Mouse (Mus musculus): Measurements from ENCODE around the gene Efcab12.

DNA sequence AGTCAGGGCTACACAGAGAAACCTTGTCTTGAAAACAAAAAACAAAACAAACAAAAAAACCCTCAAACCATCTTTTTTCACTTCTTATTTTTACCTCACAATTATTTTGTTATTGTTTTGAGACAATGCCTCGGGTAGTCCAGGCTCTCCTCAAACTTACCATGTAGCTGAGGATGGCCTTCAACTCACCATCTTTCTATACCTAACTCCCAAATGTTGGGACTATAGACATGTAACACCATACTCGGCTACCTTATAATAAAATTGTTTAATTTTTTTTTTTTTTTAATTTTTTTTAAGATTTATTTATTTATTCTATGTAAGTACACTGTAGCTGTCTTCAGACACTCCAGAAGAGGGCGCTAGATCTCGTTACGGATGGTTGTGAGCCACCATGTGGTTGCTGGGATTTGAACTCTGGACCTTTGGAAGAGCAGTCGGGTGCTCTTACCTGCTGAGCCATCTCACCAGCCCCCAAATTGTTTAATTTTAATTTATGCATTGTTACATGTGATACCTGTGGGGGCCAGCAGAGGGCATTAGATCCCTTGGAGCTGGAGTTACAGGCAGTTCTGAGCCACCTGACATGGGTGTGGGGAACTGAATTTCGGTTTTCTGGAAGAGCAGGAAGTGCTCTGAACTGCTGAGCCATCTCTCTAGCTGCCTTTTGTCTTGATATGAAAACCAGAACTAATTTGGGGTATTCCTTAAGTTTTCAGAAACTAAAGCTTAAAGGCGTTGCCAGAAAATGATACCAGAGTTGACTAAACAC is 8.6 kb upstream of the Efcab12 start:
- TF ChIP-seq CTCF (IDR thresholded peaks at IDR 0.05; ENCODE audit: low read depth, low read length) (peak; percentile 38; the same call in 1 of the 2 replicates), GATA1 (IDR thresholded peaks at IDR 0.05; ENCODE audit: borderline replicate concordance, low read length) (no peak), TAL1 (conservative IDR thresholded peaks at IDR 0.05; ENCODE audit: low read depth, low read length) (no peak), POLR2AphosphoS5 (IDR thresholded peaks at IDR 0.05; ENCODE audit: insufficient replicate concordance, low read depth, low read length) (no peak)
